Mouse (Mus musculus) MEL-GATA-1-ER (cell line): ENCODE measurements around the gene Hist1h4h.
A peak's percentile ranks its signal among the peaks of the same experiment; 100 is the strongest.

Experiments
- DNase-seq: peaks from one replicate; pipeline ENCODE4 v3.0.0-alpha.2; 2012; ENCODE audit warnings: low read depth; ENCODE audit errors: extremely low read depth

Gene Hist1h4h

DNA sequence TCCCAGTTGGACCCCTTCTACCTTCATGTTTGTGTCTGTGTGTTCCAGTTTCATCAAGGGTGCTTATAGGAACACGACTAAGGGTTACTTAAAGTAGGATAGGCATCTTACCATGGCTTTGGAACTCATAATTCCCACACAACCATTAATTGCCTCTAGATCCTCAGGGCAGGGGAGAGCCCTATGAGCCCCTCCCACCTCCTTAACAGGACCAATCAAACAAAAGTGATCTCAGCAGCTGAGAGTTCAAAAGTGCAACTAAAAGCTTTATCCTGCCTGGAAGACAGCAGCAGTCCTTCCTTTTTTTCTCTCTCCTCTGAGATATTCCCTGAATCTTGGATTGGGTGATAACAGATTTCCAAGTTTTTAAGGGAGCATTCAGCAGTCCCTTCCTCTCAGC lies 20.7 kb upstream of the Hist1h4h start:
- no peak for DNase-seq

DNA sequence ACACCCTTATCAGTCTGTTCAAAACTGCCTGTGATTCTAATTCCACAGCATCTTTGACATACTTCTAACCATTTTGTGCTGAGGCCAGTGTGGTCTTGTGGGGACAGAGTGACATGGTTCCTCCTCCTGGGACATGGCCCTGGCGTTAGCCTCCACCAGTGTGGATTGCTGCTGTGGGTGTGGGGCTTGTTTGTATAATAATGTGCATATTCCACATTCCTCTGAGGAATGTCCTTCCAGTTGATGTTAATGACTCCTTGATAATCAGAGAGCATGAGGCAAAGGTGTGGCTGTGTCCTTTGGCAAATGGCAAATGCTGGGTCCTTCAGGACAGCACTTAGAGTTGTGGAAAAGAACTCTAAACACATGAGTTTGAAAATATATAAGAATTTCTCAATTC lies 17.3 kb upstream of the Hist1h4h start:
- DNase-seq, result no peak

DNA sequence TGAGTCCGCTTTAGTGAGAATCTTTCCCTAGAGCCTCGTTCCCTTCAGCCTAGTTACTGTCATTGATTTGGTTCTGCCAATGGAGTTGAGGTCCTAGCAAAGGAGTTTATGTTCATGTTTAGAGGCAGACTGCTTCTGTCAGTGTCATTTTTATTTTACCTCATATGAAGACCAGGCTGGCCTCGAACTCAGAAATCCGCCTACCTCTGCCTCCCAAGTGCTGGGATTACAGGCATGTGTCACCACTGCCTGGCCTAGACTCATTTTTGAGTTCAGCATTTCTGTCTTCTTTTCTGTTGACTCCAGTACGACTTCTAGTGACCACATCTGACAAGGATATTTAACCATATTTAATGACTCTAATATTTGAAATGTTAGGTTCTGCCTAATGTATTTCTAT lies 15.6 kb upstream of the Hist1h4h start:
- no peak for DNase-seq

DNA sequence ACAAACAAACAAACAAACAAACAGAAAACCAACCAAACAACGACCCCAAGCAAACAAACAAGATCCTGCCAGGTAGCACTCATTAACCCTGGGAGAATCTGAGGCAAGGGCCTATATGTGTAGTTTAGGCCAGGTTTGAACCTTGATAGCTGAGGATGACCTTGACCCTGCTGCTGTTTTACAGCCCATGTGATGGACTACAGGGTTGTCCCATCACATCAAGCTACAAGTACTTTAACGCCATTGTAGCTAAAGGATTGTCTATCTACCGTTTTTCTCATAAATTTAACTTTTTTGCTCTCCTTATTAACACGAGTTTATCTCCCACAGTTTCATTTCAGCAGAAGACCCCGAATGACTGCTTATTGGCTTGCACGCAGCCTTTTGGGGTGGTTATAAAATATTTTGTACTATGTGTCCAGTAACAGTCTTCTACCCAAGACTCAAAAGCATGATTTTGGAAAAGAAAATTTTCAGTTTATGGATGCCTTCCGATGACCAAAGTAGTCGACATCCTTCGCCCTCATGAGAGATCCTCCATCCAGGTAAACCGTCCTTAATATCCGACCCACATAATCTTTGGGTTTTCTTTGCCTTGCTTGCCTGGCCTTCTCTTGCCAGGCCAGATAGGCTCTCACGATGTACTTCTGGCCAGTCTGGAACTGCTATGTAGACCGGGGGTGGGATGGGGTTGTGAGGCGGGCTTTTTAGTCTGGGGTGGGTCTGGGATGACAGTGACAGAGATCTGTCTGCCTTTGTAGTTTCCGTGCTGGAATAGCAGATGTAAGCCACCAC lies 14.8 kb upstream of the Hist1h4h start:
- DNase-seq, result no peak

DNA sequence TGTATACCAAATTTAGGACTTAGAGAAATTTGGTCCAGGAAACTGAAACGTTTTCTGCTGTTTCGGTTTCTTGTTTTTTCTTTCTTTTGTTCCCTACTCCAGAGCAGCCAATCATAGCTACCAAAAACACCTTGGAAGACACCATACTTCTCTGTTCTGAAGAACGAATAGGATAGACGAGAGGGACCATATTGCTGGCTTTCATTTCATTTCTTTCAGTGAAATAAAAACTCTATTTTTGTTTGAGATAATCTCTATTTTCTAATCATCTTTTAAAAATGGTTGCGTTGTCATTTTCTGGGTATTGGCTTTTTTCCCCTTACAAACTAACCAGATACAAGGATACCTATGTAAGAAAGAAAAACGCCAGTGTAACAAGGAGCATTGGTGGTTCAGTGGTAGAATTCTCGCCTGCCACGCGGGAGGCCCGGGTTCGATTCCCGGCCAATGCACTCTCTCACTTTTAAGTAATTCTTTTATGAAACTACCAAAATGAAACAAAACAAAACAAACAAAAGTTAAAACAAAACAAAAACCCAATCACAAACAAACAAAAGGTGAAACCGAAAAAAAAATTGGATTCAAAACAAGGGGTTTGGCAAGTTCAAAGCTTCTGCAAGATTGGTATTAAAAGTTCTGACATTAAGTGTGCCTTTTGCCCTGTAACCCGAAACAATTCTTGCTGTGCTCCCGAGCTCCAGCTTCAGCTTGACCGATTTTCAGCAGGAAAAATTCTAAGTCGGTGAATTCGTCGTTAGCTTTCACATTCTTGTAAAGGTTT lies 13.8 kb upstream of the Hist1h4h start:
- no peak for DNase-seq

DNA sequence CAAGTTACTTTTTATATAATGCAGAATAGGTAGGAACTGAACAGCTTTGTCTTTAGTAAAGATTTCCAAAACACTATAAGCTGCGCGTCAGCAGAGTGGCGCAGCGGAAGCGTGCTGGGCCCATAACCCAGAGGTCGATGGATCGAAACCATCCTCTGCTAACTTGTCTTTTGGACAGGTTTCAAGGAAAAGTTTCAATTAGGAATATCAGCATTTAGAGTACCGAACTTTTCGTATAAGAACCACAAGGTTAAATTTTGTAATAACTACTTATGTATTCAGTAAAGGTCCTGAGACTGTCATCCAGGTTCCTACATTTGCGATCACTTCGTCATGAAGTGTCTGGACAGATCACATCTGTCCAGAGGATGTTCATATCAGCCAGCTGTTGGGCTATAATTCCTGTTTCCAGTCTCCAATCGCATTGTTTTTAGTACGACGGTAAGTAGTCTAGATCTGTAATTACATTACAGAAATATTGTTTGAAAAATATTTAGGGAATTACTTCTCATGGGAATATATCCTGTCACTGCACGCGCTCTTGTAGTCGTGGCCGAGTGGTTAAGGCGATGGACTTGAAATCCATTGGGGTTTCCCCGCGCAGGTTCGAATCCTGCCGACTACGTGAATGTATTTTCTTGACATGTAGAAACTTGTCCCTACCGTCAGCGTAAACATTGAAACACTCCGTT lies 13.1 kb upstream of the Hist1h4h start:
- DNase-seq, result no peak

DNA sequence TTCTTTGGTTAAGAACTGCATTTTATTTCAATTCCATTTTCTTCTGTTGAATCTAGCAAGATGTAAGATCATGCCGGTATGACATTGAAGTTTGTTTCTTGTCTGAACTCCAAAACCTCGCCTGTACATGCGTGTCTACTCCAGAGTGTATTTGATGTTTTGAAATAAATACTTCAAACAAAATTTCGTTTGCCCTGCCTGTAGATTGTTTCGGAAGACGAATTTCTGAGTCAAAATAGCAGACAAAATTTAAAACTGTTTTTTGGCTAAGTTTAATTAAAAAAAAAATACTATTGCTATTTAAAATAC lies 12.6 kb upstream of the Hist1h4h start:
- no peak for DNase-seq

DNA sequence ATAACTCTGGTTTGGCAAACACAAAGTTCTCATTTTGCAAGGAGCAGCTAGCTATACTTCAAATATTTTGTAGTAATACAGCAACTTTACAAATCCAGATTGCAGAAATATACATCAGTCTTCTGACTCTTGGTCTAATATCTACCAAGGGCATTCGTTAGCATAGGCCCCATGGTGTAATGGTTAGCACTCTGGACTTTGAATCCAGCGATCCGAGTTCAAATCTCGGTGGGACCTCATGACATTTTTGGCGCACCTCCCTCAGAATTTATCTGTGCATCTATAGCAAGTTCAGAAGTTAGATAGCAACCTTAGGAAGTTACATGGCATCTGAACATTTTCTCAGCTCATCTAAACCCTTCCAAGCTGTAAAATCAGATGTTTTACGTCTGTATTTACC lies 12.0 kb upstream of the Hist1h4h start:
- no peak for DNase-seq

DNA sequence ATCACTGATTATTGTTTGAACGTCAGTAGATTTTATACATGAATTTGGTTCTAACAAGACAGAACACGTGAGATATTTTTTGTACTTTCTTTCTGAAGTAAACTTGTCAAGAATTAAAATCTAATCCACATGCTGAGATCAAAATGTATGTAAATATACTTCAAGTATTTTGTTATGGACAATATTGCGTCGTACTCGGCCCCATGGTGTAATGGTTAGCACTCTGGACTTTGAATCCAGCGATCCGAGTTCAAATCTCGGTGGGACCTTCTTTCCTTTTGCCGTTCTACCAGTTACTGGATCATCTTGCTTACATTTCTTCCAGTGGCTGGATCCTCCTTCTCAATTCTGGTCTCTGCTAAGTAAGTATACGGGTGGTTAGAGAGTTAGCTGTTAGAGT lies 11.4 kb upstream of the Hist1h4h start:
- no peak for DNase-seq

DNA sequence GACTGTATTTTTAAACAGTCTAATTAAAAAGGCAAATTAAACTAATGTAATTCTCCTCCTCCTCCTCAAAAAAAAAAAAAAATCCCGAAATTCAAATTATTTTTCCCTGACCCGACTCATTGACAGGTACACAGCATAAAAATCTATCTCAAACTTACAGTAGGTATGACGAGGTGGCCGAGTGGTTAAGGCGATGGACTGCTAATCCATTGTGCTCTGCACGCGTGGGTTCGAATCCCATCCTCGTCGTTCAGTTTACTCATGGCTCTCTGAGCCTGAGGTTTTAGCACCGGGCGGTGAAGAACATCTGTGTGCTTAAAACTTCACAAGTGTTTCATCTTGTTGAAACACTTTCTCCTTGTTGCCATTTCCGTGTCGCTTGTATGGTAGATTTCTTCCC lies 9.1 kb upstream of the Hist1h4h start:
- DNase-seq, result no peak

DNA sequence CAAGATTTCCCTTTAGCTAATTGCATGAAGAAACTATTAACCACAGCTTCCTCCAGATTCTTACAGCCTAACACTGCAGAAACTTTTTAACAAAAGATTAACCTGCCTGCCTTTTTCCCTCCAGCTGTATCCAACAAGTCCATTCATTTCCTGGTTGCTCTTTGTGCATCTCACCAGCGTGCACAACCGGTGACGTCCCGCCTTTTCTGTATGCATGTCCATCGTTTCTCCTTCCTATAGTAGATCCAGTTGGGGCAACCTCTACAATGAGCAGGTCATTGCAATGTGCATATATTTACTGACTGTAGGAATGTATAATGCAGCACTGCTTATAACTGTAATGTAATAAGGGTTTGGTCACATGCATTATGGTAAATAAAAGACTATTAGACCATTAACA lies 6.9 kb upstream of the Hist1h4h start:
- no peak for DNase-seq

DNA sequence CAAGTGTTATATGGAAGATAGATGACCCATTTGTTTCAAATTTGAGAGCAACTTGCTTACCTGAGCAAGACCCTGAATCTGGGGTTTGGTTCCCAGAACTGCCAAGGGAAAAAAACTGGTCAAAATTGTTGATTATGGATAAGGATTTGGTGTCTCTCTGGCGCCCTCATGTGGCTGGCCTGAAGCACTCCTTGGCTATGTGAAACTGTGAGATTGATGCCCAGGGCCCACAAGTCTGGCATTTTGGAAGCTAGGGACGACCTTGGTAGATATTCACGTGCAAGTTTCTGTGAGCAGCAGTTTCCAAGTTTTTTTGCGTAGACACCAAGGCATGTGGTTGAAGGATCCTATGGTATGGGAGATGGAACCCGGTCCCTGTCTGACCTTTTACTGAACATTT lies 6.2 kb upstream of the Hist1h4h start:
- peak; percentile 83 for DNase-seq

DNA sequence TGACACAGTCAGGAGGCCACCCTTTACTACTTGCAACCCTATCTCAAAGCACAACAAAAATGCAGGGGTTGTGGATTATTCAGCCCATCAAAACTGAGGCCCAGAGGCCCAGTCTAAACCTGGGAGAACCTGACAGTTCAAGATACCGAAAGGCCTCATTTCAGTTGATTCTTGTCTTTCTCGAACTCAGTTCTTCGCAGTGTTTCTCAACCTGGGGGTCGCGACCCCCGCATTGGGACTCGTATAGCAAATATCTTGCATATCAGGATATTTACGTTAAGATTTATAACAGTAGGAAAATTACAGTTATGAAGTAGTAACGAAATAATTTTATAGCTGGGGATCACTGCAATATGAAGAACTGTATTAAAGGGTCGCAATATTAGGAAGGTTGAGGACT lies 4.9 kb upstream of the Hist1h4h start:
- no peak for DNase-seq

DNA sequence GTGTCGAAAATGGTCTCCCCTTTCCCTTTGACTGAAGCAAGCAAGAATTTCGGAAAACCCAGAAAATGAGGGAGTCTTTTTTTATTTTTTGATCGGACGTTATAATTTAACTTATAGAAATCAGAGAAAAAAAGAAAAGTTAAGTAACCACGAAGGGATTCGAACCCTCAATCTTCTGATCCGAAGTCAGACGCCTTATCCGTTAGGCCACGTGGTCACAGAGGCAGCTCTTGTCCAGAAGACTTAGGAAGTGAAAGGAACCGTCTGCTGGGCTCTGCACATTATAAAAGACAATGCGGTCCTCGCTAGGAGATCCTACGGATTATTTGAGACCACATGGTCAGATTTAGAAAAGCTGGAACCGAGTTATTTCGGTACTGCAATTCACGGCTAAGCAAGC lies 4.5 kb upstream of the Hist1h4h start:
- no peak for DNase-seq

DNA sequence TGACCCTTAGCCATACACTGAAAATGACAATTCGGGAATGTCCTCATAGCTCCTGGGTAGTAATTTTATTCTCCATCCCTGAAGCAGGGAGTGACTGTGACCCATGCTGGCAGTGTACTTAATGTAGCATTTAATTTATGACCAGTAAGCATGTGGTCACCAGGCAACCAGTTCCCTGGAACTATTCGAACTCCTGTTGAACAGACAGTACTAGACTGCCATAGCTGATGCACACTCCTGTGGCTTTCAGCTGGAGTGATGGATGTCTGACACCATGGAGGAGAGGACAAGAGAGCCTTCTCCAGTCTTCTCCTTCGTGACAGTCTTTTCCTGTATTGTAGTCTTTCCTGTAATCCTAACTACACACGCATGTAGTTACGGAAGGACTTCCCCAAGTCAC lies 1.8 kb upstream of the Hist1h4h start:
- no peak for DNase-seq

DNA sequence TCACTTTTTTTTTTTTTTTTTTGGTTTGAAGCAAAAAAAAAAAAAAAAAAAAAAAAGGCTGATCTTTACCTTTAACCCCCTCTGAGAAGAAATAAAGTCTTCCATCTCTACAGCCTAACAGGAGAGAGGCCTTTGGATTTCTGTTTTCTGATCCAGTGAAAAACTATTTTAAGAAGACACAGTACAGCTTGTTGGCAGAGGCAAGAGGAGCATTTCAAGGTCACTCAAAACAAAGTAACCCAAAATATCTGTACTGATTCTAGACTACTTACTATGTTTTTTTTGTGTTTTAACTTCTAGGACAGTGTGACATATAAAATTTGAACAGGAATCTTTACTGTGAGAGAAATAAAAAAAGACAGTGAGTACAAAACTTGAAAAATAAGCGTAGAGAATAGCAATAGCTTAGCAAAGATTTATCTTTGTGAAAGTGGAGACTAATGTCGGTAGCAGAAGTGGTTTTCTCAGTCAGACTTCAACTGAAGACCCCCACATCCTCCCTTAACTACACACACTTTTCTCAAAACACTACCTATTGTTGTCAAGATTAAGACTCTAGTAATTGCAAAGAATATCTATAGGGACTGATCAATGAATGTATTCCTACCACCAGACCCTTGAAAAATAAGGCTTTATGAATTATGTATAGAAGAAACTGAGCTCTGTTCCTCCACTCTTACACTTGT lies 1.2 kb upstream of the Hist1h4h start:
- no peak for DNase-seq

DNA sequence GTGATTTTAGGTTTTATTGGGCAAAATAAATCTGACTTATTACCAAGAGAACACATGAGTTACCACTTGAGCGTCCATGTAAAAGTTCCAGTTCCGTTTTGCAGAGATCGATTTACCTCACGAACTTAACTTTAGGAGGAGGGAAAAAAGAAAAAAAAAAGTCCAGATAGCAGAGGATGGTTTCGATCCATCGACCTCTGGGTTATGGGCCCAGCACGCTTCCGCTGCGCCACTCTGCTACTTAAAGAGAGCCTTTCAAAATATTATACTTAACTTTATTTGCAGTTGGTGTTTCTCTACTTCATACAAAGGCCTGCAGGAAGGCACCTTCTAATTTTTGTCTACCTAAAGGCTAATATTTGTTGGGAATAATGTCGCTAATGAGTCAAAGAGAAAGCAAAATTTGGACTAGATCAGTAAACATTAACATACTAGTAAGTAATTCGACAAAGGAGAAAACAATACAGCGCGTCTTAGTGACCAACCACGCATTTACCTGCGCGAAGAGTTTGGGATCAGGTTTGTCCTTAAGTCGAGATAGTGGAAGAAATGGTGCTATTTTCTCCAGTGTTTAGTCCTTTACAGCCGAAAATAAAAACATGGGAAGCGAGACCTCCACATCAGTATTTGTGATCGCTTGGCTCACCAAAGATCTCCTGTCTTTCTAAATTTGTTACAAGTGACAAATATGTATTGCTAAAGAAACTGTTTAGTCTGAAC lies 509 bp upstream of the Hist1h4h start:
- no peak for DNase-seq

DNA sequence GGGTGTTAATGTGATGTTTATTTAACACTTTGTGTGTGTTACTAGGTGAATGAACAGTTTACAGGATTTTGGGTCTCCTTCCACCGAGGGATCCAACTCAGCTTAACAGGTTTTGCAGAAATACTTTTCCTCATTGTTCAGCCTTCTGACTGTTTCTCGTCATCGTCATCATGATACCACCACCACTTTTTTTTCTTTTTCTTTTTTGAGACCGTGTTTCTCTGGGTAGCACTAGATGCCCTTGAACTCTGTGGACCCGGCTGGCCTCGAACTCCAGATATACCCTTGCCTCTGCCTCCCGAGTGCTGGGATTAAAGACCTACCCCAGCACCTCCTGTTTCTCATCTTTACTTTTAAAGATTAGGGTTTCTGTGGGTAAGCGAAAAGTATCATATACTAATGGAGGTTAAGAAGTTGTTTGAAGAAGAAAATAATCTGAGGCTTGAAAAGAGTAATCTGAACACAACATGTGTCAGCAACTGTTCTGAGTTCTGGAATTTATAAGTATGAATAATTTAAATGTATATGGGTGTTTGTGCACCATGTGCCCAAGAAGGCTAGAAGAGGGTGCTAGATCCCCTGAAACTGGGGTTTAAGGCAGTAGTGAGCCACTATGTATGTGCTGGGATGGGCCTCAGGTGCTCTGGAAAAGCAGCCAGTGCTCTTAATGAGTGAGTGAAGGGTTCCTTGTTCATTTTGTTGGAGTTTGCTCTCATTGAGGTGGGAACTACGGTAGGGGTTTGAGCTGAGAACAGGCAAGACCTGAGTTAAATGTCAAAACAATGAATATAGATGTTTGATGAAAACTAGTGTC lies 1.6 kb downstream of the Hist1h4h start:
- no peak for DNase-seq

DNA sequence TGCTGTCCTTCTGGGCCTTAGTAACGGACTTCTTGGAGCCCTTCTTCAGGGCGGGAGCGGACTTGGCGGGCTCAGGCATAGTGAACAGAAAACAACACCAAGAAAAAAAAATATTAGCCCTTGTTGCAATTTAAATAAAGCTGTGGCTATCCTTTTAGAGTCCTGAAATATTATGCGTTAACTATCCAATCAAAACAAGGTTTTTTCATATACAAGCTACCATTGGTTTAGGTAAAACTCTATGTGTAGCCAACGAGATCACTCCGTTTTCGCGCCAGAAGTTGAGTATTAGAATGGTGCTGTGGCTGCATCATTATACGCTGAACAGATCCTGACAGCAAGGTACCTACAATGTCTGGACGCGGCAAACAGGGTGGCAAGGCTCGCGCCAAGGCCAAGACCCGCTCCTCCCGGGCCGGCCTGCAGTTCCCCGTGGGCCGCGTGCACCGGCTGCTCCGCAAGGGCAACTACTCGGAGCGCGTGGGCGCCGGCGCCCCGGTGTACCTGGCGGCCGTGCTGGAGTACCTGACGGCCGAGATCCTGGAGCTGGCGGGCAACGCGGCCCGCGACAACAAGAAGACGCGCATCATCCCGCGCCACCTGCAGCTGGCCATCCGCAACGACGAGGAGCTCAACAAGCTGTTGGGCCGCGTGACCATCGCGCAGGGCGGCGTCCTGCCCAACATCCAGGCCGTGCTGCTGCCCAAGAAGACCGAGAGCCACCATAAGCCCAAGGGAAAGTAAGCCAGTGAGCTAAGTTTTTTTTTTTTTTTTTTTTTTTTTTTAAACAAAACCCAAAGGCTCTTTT lies 2.9 kb downstream of the Hist1h4h start, which contains the start of gene Hist1h2af:
Gene Hist1h2af (plus strand): TSS at position 347 of the 808 bp plus-strand sequence.
- peak; percentile 98 for DNase-seq
